Mouse (Mus musculus) cerebellum, adult 2 months (tissue): ENCODE data around the gene Orai2.

Source experiments
- CTCF ChIP-seq: fragments of 200-500 bp; IDR thresholded peaks from 2 replicates; pipeline ENCODE4 v1.5.1; 2011; ENCODE audit warnings: low read depth, mild to moderate bottlenecking, control low read depth, low read length, moderate library complexity, borderline replicate concordance; ENCODE audit not compliant: insufficient read depth
- POLR2A ChIP-seq: fragments of 200-500 bp; IDR thresholded peaks from 2 replicates; pipeline ENCODE4 v1.6.1; 2011; ENCODE audit warnings: low read length, control low read depth, borderline replicate concordance; ENCODE audit not compliant: insufficient read depth

DNA sequence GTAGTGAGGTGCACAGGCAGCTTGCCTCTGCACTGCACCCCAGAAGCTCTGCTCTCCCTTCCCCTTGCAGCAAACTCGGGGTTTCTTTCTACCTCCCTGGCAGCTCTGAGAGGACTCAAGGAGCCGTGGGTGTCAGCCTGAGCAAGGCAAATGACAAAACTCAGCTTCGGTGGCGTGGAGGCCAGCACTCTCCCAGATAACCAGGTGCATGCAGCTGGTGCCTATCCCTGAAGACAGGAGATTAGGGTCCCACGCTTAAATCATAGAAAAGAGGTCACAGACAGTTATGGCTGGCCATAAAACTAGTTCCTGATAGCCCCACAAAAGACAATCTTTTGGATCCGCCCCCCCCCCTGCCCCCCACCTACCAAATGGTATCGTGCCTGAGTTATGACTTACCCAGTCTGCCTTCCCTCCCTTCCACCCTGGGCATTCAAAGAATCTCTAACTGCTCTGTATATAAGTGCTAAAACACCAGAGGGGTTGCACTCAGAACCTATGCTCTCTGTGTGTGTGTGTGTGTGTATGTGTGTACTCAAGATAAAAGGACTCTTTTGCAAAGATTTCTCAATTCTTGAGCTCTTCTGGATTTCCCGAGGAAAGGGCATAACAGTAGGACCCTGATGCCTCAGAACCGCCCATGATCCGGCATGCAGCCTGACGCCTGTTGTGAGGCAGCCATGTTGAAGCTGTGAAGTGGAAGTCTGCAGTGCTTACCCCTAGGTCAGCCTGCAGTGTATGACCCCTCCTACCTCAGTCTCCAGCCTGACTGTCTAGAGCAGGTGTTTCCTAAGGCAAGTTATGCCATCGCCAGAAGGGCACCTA lies 25.7 kb downstream of the Orai2 start:
- no peak for TF ChIP-seq POLR2A
- TF ChIP-seq CTCF: no peak
